Mouse (Mus musculus) MEL (cell line): ENCODE measurements around the gene Stam. TPM values are rescaled to one million over a fixed set of nuclear protein-coding genes. Genes with fewer than 3 reads are reported as not detected.

Experiments used
- DNase-seq: peaks from one replicate; pipeline ENCODE4 v3.0.0; 2011; ENCODE audit warnings: low read depth, low spot score
- H3K27ac ChIP-seq: 2 replicates; pipeline ENCODE4 v1.5.1; 2012; ENCODE audit warnings: low read depth, mild to moderate bottlenecking, control low read depth, low read length, moderate library complexity; ENCODE audit not compliant: control insufficient read depth
- H3K27me3 ChIP-seq, 2 experiments: fragments of 150-350 bp in 1 of 2; sonication (generic) in 1 of 2; 2 replicates each; pipeline ENCODE4 v1.6.1; 2012; ENCODE audit warnings: low read length in 2 of 2, mild to moderate bottlenecking in 2 of 2, improper control_type of control experiment in 1 of 2, moderate library complexity in 1 of 2; ENCODE audit not compliant: insufficient read depth in 2 of 2, control insufficient read depth in 1 of 2
- H3K36me3 ChIP-seq, 2 experiments: 2 replicates each; pipeline ENCODE4 v1.6.1; 2012 to 2014; ENCODE audit warnings: low read length in 2 of 2, improper control_type of control experiment in 1 of 2, inconsistent platforms in 1 of 2, mild to moderate bottlenecking in 1 of 2; ENCODE audit not compliant: insufficient read depth in 2 of 2, control insufficient read depth in 1 of 2
- H3K4me1 ChIP-seq, 2 experiments: fragments of 150-350 bp in 1 of 2; sonication (generic) in 1 of 2; 2 replicates each; pipeline ENCODE4 v1.6.1; 2012; ENCODE audit warnings: low read length in 2 of 2, improper control_type of control experiment in 1 of 2, mild to moderate bottlenecking in 1 of 2; ENCODE audit not compliant: insufficient read depth in 2 of 2, control insufficient read depth in 1 of 2
- H3K4me3 ChIP-seq, 2 experiments: fragments of 150-350 bp in 1 of 2; sonication (generic) in 1 of 2; 2 replicates each; pipeline ENCODE4 v1.5.1; 2012; ENCODE audit warnings: low read depth in 2 of 2, low read length in 2 of 2, mild to moderate bottlenecking in 2 of 2, moderate library complexity in 2 of 2, control low read depth in 1 of 2, improper control_type of control experiment in 1 of 2; ENCODE audit not compliant: control insufficient read depth in 1 of 2, insufficient read depth in 1 of 2
- H3K79me2 ChIP-seq: 2 replicates; pipeline ENCODE4 v1.6.1; 2012; ENCODE audit warnings: mild to moderate bottlenecking, low read length, moderate library complexity; ENCODE audit not compliant: control insufficient read depth, poor library complexity, insufficient read depth
- H3K9ac ChIP-seq: 2 replicates; pipeline ENCODE4 v1.6.1; 2012; ENCODE audit warnings: low read depth, mild to moderate bottlenecking, control low read depth, low read length, moderate library complexity; ENCODE audit not compliant: control insufficient read depth, poor library complexity, severe bottlenecking
- H3K9me3 ChIP-seq: fragments of 150-350 bp; sonication (generic); replicated peaks from 2 replicates; pipeline ENCODE4 v1.6.1; 2012; ENCODE audit warnings: mild to moderate bottlenecking, low read length, improper control_type of control experiment, moderate library complexity; ENCODE audit not compliant: insufficient read depth
- CHD1 ChIP-seq: IDR thresholded peaks from 2 replicates; pipeline ENCODE4 v1.6.1; 2012; ENCODE audit warnings: low read depth, mild to moderate bottlenecking, inconsistent platforms, low read length, improper control_type of control experiment
- CHD2 ChIP-seq: IDR thresholded peaks from 2 replicates; pipeline ENCODE4 v1.6.1; 2011; ENCODE audit warnings: low read length, improper control_type of control experiment
- CTCF ChIP-seq, 3 experiments: IDR thresholded peaks in 2 of 3; conservative IDR thresholded peaks in 1 of 3; 2 replicates each; pipeline ENCODE4 v1.5.1; 2011 to 2012; ENCODE audit warnings: low read length in 3 of 3, low read depth in 2 of 3, mild to moderate bottlenecking in 2 of 3, improper control_type of control experiment in 1 of 3, inconsistent platforms in 1 of 3, mixed read lengths in 1 of 3, moderate library complexity in 1 of 3; ENCODE audit not compliant: control insufficient read depth in 1 of 3, insufficient read depth in 1 of 3, poor library complexity in 1 of 3, severe bottlenecking in 1 of 3
- E2F4 ChIP-seq: IDR thresholded peaks from 2 replicates; pipeline ENCODE4 v1.6.1; 2011; ENCODE audit warnings: low read depth, low read length, improper control_type of control experiment, borderline replicate concordance
- EP300 ChIP-seq, 2 experiments: IDR thresholded peaks; 2 replicates each; pipeline ENCODE4 v1.6.1; 2011; ENCODE audit warnings: improper control_type of control experiment in 2 of 2, low read length in 2 of 2, low read depth in 1 of 2, mild to moderate bottlenecking in 1 of 2
- GABPA ChIP-seq: IDR thresholded peaks from 2 replicates; pipeline ENCODE4 v1.6.1; 2012; ENCODE audit warnings: low read depth, mild to moderate bottlenecking, inconsistent platforms, low read length, improper control_type of control experiment, moderate library complexity
- GATA1 ChIP-seq: IDR thresholded peaks from 2 replicates; pipeline ENCODE4 v1.6.1; 2011; ENCODE audit warnings: low read depth, low read length, improper control_type of control experiment
- HCFC1 ChIP-seq: IDR thresholded peaks from 2 replicates; pipeline ENCODE4 v1.6.1; 2012; ENCODE audit warnings: low read depth, mild to moderate bottlenecking, inconsistent platforms, low read length, improper control_type of control experiment, moderate library complexity
- KAT2A ChIP-seq: conservative IDR thresholded peaks from 2 replicates; pipeline ENCODE4 v1.6.1; 2012; ENCODE audit warnings: low read depth, low read length, improper control_type of control experiment, inconsistent platforms
- MAFK ChIP-seq: IDR thresholded peaks from 2 replicates; pipeline ENCODE4 v1.6.1; 2011; ENCODE audit warnings: low read depth, mild to moderate bottlenecking, low read length, improper control_type of control experiment, borderline replicate concordance
- MAX ChIP-seq: IDR thresholded peaks from 2 replicates; pipeline ENCODE4 v1.6.1; 2011; ENCODE audit warnings: low read length, improper control_type of control experiment
- MAZ ChIP-seq: IDR thresholded peaks from 2 replicates; pipeline ENCODE4 v1.6.1; 2012; ENCODE audit warnings: low read depth, mild to moderate bottlenecking, inconsistent platforms, low read length, improper control_type of control experiment
- MYB ChIP-seq: IDR thresholded peaks from 2 replicates; pipeline ENCODE4 v1.6.1; 2011; ENCODE audit warnings: mild to moderate bottlenecking, low read depth, low read length, improper control_type of control experiment
- NRF1 ChIP-seq: IDR thresholded peaks from 2 replicates; pipeline ENCODE4 v1.6.1; 2014; ENCODE audit warnings: low read depth, mild to moderate bottlenecking, inconsistent platforms, low read length, improper control_type of control experiment, moderate library complexity; ENCODE audit not compliant: poor library complexity, insufficient read depth, severe bottlenecking
- POLR2A ChIP-seq, 2 experiments: IDR thresholded peaks; 2 replicates each; pipeline ENCODE4 v1.6.1; 2011 to 2012; ENCODE audit warnings: low read length in 2 of 2, mild to moderate bottlenecking in 2 of 2, control low read depth in 1 of 2, improper control_type of control experiment in 1 of 2, low read depth in 1 of 2, moderate library complexity in 1 of 2; ENCODE audit not compliant: control insufficient read depth in 1 of 2, insufficient read depth in 1 of 2, poor library complexity in 1 of 2
- POLR2AphosphoS2 ChIP-seq: IDR thresholded peaks from 2 replicates; pipeline ENCODE4 v1.6.1; 2011; ENCODE audit warnings: low read length, improper control_type of control experiment
- POLR2AphosphoS5 ChIP-seq: IDR thresholded peaks from 2 replicates; pipeline ENCODE4 v1.6.1; 2012; ENCODE audit warnings: low read depth, borderline replicate concordance, mild to moderate bottlenecking, inconsistent platforms, low read length, moderate library complexity, mixed read lengths
- RAD21 ChIP-seq: IDR thresholded peaks from 2 replicates; pipeline ENCODE4 v1.6.1; 2011; ENCODE audit warnings: mild to moderate bottlenecking, low read depth, low read length, improper control_type of control experiment
- RCOR1 ChIP-seq: IDR thresholded peaks from 2 replicates; pipeline ENCODE4 v1.6.1; 2012; ENCODE audit warnings: low read depth, mild to moderate bottlenecking, inconsistent platforms, low read length, improper control_type of control experiment
- SIN3A ChIP-seq: IDR thresholded peaks from 2 replicates; pipeline ENCODE4 v1.6.1; 2012; ENCODE audit warnings: low read length, improper control_type of control experiment, inconsistent platforms
- TAL1 ChIP-seq: IDR thresholded peaks from 2 replicates; pipeline ENCODE4 v1.6.1; 2012; ENCODE audit warnings: mild to moderate bottlenecking, inconsistent platforms, low read length, moderate library complexity, mixed read lengths
- TBP ChIP-seq: IDR thresholded peaks from 2 replicates; pipeline ENCODE4 v1.8.0; 2011; ENCODE audit warnings: low read depth, low read length, improper control_type of control experiment
- TCF12 ChIP-seq: IDR thresholded peaks from 2 replicates; pipeline ENCODE4 v1.6.1; 2014; ENCODE audit warnings: low read depth, mild to moderate bottlenecking, inconsistent platforms, low read length, improper control_type of control experiment, moderate library complexity
- UBTF ChIP-seq: IDR thresholded peaks from 2 replicates; pipeline ENCODE4 v1.6.1; 2012; ENCODE audit warnings: low read depth, mild to moderate bottlenecking, inconsistent platforms, low read length, improper control_type of control experiment, moderate library complexity, borderline replicate concordance; ENCODE audit not compliant: insufficient read depth
- USF1 ChIP-seq: IDR thresholded peaks from 2 replicates; pipeline ENCODE4 v1.6.1; 2014; ENCODE audit warnings: low read depth, mild to moderate bottlenecking, inconsistent platforms, low read length, improper control_type of control experiment, moderate library complexity
- USF2 ChIP-seq, 2 experiments: IDR thresholded peaks; 2 replicates each; pipeline ENCODE4 v1.6.1; 2011 to 2012; ENCODE audit warnings: improper control_type of control experiment in 2 of 2, low read length in 2 of 2, borderline replicate concordance in 1 of 2, inconsistent platforms in 1 of 2, low read depth in 1 of 2, mild to moderate bottlenecking in 1 of 2; ENCODE audit not compliant: insufficient read depth in 1 of 2
- ZC3H11A ChIP-seq: IDR thresholded peaks from 2 replicates; pipeline ENCODE4 v1.6.1; 2012; ENCODE audit warnings: low read depth, mild to moderate bottlenecking, inconsistent platforms, low read length, improper control_type of control experiment
- ZNF384 ChIP-seq: IDR thresholded peaks from 2 replicates; pipeline ENCODE4 v1.6.1; 2012; ENCODE audit warnings: low read depth, mild to moderate bottlenecking, inconsistent platforms, low read length, improper control_type of control experiment
- polyA plus RNA-seq, 2 experiments: library from polyadenylated mRNA; stranded (reverse) in 1 of 2; unstranded in 1 of 2; fragments of >175 nt in 1 of 2; fragments of >200 nt in 1 of 2; gene quantifications; 2 replicates each; pipeline versions ENCODE4 v1.2.1 to v1.2.4; 2012; ENCODE audit warnings: low replicate concordance in 2 of 2, low read depth in 1 of 2; ENCODE audit not compliant: insufficient read length in 2 of 2, insufficient read depth in 1 of 2, missing spikeins in 1 of 2
- total RNA-seq: library from RNA; depleted of rRNA; stranded (reverse); fragments of 300-350 nt; gene quantifications from 2 replicates; pipeline ENCODE4 v1.2.3, GENCODE M21; 2012

Stam gene
- total and polyA plus RNA-seq, 3 experiments = 24.5 to 466 (median 29.6) TPM

DNA sequence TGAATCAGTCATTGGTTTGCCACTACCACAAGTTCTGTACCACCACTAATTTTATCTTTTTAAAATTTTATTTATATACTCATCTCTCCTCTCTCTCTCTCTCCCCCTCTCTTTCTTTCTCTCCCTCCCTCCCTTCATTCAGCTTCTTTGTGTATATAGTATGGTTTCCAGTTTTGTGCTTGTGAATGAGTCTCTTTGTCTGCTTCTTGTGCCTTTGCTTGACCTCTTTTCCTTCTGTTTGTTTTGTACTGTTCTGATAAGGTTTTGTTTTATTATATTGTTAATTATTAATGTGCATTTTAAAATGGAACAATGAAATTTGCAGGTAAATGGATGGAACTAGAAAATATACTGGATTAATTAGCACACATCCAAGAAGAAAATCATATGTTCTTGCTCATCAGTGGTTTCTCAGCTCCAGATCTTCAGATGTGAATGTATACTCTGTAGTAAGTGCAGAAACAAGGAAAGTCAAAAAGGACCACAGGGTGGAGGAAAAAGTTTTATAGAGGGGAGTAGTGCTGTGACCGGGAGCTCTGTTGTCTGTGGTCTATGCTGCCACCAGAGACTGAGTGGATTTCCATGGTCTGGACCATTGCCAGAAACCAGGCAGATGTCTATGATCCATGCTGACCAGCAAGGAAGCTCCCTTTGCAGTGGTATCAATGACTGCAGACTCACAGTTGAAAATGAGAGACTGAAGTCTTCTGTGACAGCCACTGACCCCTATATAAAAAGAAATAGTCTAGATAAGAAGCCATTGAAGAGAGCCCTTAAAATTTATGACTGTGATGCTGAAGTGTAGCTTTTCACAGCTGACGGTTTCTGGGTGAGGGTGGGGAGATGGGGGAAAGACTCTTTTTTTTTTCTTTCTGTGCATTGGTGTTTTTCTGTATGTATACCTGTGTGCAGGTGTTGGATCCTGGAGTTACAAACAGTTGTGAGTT lies 7.9 kb upstream of the Stam start:
- no peak overlapping the region for H3K9ac ChIP-seq
- H3K36me3 ChIP-seq = peaks cover 0 to 16% of the 10 kb centered on the region in 2 experiments; a peak in 2 of 4 replicates
- H3K4me1 ChIP-seq = peaks cover 10 to 17% of the 10 kb centered on the region in 2 experiments
- no peaks in the 10 kb centered on the region for H3K9me3 ChIP-seq
- no peaks in the 10 kb centered on the region for H3K27me3 ChIP-seq
- H3K4me3 ChIP-seq = no peak overlapping the region
- no peak for TF ChIP-seq USF2 (IDR thresholded peaks at IDR 0.05; ENCODE audit: borderline replicate concordance in 1 of 2, insufficient read depth in 1 of 2, low read depth in 1 of 2, low read length in 2 of 2)
- no peak for TF ChIP-seq ZNF384
- TF ChIP-seq UBTF = no peak
- no peak for TF ChIP-seq GATA1
- no peak for TF ChIP-seq ZC3H11A
- TF ChIP-seq MYB = no peak
- TF ChIP-seq RAD21 = no peak
- TF ChIP-seq CHD2 = no peak
- no peak for TF ChIP-seq KAT2A
- no peaks in the 10 kb centered on the region for H3K79me2 ChIP-seq
- no peak for DNase-seq
- H3K27ac ChIP-seq = no peak overlapping the region

DNA sequence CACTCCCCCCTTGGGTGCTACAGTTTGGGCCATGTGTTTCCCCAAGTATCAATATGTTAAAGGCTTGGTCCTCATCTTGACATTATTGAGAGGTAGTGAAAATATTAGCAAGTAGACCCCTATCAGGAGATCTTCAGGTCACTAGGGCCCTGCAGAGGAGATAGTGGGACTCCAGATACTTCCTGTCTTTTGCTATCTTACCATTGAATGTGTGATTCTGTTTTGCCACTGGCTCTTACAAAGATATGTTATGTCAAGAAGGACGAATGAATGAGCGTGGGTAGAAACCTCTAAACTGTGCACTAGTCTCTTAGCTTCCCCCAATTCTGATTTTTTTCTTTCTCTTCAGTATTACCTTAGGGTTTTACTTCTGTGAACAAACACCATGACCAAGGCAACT lies 4.9 kb upstream of the Stam start:
- Histone ChIP-seq H3K9ac (no peak overlapping the region), H3K79me2 (peaks cover 5% of the 10 kb centered on the region), H3K4me1 (peaks cover 16 to 17% of the 10 kb centered on the region in 2 experiments), H3K27me3 (no peaks in the 10 kb centered on the region), H3K9me3 (no peaks in the 10 kb centered on the region), H3K27ac (peak overlapping the region; percentile 46), H3K4me3 (no peak overlapping the region), H3K36me3 (peaks cover 0 to 22% of the 10 kb centered on the region in 2 experiments; a peak in 2 of 4 replicates)
- peak; percentile 66 for DNase-seq
- TF ChIP-seq USF2 (IDR thresholded peaks at IDR 0.05; ENCODE audit: borderline replicate concordance in 1 of 2, insufficient read depth in 1 of 2, low read depth in 1 of 2, low read length in 2 of 2) = no peak
- TF ChIP-seq EP300 (IDR thresholded peaks at IDR 0.05; ENCODE audit: low read depth in 1 of 2, low read length in 2 of 2) = peak; percentile 73 to 79
- no peak for TF ChIP-seq CTCF (IDR thresholded peaks at IDR 0.05 in 2 of 3, conservative IDR thresholded peaks at IDR 0.05 in 1 of 3; ENCODE audit: control insufficient read depth in 1 of 3, insufficient read depth in 1 of 3, low read depth in 2 of 3, low read length in 3 of 3, poor library complexity in 1 of 3, severe bottlenecking in 1 of 3)
- TF ChIP-seq POLR2AphosphoS2 = no peak
- no peak for TF ChIP-seq POLR2AphosphoS5
- TF ChIP-seq ZC3H11A = no peak
- no peak for TF ChIP-seq GABPA
- 0 out of 2 replicates have a peak, but pooled peaks have one; percentile 21 for TF ChIP-seq MAX
- peak; percentile 55; the same call in 1 of the 2 replicates for TF ChIP-seq RCOR1
- no peak for TF ChIP-seq USF1
- no peak for TF ChIP-seq E2F4
- TF ChIP-seq NRF1 = no peak
- no peak for TF ChIP-seq CHD1
- TF ChIP-seq TAL1 = no peak
- TF ChIP-seq CHD2 = no peak
- peak; percentile 26; the same call in 1 of the 2 replicates for TF ChIP-seq ZNF384
- TF ChIP-seq TCF12 = peak; percentile 76
- peak; percentile 87 for TF ChIP-seq GATA1
- no peak for TF ChIP-seq RAD21
- no peak for TF ChIP-seq HCFC1
- no peak for TF ChIP-seq MAZ
- TF ChIP-seq TBP = no peak
- no peak for TF ChIP-seq POLR2A (IDR thresholded peaks at IDR 0.05; ENCODE audit: control insufficient read depth in 1 of 2, insufficient read depth in 1 of 2, low read depth in 1 of 2, low read length in 2 of 2, poor library complexity in 1 of 2)
- TF ChIP-seq MYB = no peak
- peak; percentile 41; the same call in 1 of the 2 replicates for TF ChIP-seq SIN3A
- TF ChIP-seq MAFK = no peak
